Mouse (Mus musculus) kidney, adult 8-10 months (tissue): Measurements from ENCODE around the gene Kif9.
A peak's percentile ranks its signal among the peaks of the same experiment; 100 is the strongest.

Experiments
- DNase-seq, 2 experiments: peaks; one replicate each; pipeline ENCODE4 v3.0.0; 2022

Gene Kif9

GRCm38 (mm10) chr9:110476124-110477091 lies at the start of gene Kif9, which contains the start of gene Klhl18:
Gene Kif9 (plus strand): TSS chr9:110476958.
Gene Klhl18 (minus strand): TSS chr9:110476694.
- peak; percentile 97 to 98 for DNase-seq

DNA sequence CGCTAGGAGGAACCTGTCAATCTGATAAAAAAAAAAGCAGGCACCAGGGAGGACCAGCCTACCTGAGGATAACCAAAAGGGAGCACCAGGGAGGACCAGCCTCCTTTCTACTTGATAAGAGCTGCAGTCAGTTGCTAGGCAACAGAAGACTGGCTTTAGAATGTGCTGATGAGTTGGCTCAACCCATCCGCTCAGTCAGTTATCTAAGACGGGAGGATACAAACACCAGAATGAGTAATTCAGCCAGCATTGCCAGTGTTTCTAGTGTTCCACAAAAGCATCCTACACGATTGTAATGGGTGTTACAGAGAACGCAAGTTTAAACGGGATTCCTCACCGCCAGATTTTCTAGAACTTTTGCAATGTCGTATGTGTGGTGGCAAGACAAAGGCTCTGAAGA lies 45.5 kb upstream of the Kif9 start:
- no peak for DNase-seq

GRCm38 (mm10) chr9:110433045-110433444 lies 43.7 kb upstream of the Kif9 start:
- DNase-seq, result no peak

DNA sequence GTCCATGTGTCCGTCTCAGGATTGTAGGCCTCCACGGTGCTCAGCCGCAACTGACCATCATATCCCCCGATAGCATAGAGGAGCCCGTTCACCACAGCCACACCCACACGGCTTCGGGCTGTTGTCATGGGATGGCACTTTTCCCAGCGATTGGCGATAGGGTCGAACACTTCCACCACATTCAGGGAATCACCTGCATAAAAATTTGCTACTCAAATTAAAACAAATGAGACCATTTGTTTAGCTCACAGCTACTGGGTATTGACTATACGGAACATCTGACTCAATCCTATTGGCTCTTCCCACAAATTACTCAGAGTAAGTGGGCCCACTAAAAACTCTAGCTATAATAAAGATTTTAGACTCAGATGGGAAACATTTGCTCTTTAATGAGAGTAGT lies 40.7 kb upstream of the Kif9 start:
- no peak for DNase-seq

DNA sequence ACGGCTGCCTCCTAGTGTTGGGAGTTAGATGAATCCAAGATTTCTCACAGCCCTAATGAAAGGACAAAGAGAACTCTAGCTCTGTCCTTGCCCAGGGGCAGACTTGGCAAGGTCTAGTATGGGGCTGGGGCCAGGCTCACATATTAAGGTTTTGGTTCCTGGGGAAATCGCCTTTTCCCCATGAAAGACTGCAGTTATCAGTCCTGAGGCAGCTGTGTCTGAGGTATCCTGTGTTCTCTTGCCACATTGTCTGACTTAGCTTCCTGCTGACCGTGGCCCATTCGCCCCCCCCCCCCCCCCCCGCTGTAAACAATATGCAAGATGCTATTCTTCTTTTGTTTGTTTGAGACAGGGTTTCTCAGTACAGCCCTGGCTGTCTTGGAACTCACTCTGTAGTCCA lies 36.7 kb upstream of the Kif9 start:
- no peak for DNase-seq

GRCm38 (mm10) chr9:110440559-110440958 lies 36.2 kb upstream of the Kif9 start:
- DNase-seq, result no peak

GRCm38 (mm10) chr9:110448356-110448755 lies 28.4 kb upstream of the Kif9 start:
- DNase-seq, result no peak

DNA sequence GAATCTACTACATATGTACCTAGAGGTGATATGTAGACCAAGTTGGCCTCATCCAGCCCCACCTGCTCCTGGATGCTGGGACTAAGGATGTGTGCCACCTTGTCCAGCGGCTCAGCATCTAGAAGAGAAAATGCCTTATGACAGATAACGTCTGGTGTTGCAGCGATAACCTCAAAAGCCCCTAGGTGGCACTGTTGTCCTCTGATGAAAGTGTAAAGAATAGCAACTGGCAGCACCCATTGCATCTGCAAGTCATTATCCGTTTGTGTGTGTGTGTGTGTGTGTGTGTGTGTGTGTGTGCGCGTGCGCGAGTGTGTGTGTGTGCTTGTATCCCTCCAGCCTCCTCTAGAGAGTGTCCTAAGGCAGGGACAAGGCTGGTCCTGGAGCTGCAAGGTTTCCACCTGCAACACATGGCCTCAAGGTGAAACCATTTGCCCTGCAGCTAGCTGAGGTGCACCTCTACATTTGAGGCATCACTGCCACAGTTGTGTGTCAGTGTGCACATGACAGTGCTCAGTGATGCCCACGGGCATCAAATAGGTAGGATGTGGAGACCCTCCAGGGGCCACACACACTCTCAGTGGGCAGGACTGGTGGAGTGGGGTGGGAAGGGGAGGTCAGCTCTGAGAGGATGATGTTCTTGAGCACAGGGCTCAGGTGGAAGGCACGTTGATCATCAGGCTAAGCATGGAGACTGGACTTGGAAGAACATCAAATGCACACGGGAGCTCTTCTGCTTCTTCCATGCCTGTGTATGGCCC lies 27.7 kb upstream of the Kif9 start:
- DNase-seq, result peak; percentile 50 to 71

GRCm38 (mm10) chr9:110452523-110452922 lies 24.2 kb upstream of the Kif9 start:
- DNase-seq, result no peak

- no peak for DNase-seq
Observed at GRCm38 (mm10) chr9:110457926-110458325, 18.8 kb upstream of the Kif9 start.

DNA sequence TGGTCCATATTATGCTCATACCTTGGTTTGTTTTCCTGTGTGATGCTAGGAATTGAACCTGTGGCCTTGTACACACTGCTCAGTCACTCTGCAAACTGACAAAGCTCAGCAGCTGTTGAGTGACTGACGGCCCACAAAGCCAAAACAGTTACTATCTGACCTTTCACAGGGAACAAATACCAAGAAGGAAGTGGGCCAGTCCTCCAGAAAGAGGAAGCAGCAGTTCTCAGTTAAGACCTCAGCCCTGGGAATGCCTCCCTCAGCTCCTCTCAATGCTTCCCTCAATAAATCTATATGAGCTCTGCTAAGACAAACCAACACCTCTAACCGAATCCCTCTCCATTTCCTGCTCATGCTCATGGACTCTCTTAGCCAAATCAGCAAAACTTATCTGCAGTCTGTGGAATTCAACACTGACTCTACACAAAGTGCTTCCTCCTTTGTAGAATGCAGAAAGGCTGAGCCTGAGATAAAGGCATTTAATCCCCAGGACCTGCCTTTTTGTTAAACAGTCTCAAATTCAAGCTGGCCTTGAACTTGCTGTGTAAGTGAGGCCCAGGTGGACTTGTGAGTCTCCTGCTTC lies 17.5 kb upstream of the Kif9 start:
- peak in 1 of 2 experiments; percentile 20 for DNase-seq

DNA sequence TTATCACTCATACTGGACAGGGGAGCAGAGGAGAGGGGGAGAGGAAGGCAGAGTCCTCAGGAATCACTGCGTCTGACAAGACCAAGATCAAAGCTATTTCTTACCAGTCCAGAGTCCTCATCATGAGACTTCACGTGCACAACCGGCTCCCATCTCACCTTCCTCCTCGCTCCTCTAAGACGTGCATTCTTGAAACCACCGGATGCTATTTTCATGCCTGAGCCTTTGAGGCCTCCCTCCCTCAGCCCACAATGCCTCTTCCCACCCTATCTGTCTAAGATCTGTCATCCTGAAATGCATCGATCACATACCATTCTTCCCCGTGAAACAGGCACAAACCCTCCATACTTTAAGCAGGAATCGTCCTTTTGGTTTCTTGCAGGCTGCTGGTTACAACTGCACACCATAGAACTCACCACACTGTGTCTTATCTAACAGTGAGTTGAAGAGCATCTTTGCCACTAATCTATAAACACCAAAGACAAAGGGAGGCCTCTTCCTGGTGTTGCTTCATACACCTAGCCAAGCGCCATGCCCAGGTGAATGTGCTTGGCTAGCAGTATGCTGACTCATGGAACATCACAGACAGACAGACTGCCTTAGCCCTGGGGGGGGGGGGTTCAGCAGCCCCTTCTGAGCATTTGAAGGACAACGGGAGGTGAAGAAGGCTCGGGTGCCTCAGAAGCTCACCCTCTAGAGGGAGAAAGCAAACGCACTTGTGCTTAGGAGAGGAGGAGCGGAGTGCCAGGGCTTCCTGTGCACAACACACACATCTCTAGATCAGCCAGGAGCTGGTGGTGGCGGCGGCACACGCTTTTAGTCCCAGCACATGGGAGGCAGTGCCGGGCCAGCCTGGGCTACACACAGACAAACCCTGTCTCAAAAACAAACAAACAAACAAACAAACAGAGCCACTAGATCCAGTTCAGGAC lies 15.6 kb upstream of the Kif9 start:
- no peak for DNase-seq

- DNase-seq, result no peak
Observed at GRCm38 (mm10) chr9:110462321-110462720, 14.4 kb upstream of the Kif9 start.

DNA sequence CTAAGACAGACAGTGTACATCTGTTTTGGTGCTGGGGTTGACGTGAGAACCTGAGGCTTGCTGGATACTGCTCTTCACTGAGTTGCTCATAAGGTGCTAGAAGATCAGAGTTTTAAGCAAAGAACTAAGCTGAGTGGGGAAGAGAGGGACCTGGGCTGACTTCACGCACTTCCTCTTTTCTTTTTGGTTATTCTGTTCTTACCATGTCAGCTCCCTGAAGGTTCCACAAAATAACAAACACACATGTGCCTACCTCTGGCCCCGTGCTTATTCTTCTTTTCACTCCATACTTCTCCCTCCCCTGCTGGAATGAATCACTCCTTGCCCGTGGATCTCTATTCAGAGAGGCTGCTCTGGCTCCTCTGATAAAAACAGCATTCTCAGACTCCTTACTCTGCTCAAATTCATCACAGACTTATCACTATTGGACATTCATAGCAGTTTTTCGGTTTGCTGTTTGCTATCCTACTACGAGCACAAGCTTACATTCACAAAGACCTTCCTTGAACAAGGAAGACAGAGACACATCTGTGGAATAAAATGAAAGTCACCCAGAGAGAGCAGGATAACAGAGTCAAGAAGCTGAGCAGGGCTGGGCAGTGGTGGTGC lies 12.7 kb upstream of the Kif9 start:
- no peak for DNase-seq

- DNase-seq, result peak; percentile 56 to 61
Observed at GRCm38 (mm10) chr9:110465336-110465735, 11.4 kb upstream of the Kif9 start.

GRCm38 (mm10) chr9:110466179-110466578 lies 10.6 kb upstream of the Kif9 start:
- DNase-seq, result peak in 1 of 2 experiments; percentile 37

- no peak for DNase-seq
Observed at GRCm38 (mm10) chr9:110477951-110478350, 1.2 kb downstream of the Kif9 start.

DNA sequence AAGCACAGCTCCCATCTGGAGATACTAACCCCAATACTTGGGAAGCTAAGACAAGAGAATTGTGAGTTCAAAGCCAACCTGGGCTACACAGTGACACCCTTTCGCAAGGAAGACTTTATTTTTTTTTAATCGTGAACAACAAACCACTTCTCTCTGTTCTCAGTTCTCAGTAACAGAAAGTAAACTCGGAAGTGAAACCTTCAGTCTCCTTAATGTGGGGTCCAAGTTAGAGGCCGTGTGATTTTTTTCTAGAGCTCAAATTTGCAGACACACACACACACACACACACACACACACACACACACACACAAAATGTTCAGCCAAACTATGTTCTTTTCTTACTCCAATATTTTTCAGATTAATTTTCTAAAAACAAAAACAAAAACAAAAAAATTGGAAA lies 1.9 kb downstream of the Kif9 start:
- no peak for DNase-seq

- DNase-seq, result no peak
Observed at GRCm38 (mm10) chr9:110488841-110489240, 12.1 kb downstream of the Kif9 start.

DNA sequence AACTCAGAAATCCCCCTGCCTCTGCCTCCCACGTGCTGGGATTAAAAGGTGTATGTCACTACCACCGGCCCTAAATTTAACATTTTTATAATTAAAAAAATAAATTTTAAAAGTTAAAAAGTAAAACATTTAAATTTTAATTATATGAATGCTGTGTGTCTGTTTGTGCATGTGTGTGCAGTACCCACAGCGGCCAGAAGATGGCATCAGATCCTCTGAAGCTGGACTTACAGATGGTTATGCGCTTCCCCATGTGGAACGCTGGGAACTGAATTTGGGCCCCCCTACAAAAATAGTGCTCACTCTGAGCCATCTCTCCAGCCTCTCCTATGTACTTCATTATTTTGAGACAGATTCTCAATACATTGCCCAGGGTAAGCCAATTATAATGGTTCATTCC lies 14.2 kb downstream of the Kif9 start:
- DNase-seq, result peak in 1 of 2 experiments; percentile 17

- DNase-seq, result no peak
Observed at GRCm38 (mm10) chr9:110525737-110526136, 49.0 kb downstream of the Kif9 start.
